Mouse (Mus musculus) heart, adult 9 months (tissue): Measurements from ENCODE around the gene Slc38a10.

ENCODE experiments used
- DNase-seq, 2 experiments: peaks; one replicate each; pipeline ENCODE4 v3.0.0; 2022; ENCODE audit warnings: low spot score in 2 of 2

Gene Slc38a10

GRCm38 (mm10) chr11:120103431-120103997 lies 47.6 kb downstream of the Slc38a10 start:
- no peak for DNase-seq

GRCm38 (mm10) chr11:120101036-120101435 lies 50.1 kb downstream of the Slc38a10 start:
- peak; percentile 44 to 58 for DNase-seq

- DNase-seq = peak; percentile 100
These were observed 52.3 kb downstream of the Slc38a10 start, which contains the start of the genes Tepsin and Ndufaf8 for GRCm38 (mm10) chr11:120098588-120099511. Tepsin (minus strand) TSS chr11:120098731. Ndufaf8 (plus strand) TSS chr11:120098928.

GRCm38 (mm10) chr11:120092817-120093591 lies 58.1 kb downstream of the Slc38a10 start:
- DNase-seq = no peak

GRCm38 (mm10) chr11:120090661-120091060 lies 60.5 kb downstream of the Slc38a10 start:
- DNase-seq = no peak

- DNase-seq = peak; percentile 98 to 99
These were observed 64.4 kb downstream of the Slc38a10 start, which contains the start of gene Cep131 for GRCm38 (mm10) chr11:120086702-120087152. Cep131 (minus strand) TSS chr11:120086827.

GRCm38 (mm10) chr11:120085891-120086627 lies 65.1 kb downstream of the Slc38a10 start:
- DNase-seq = peak in 1 of 2 experiments; percentile 49

GRCm38 (mm10) chr11:120080282-120080681 lies 70.9 kb downstream of the Slc38a10 start:
- no peak for DNase-seq

GRCm38 (mm10) chr11:120076191-120076590 lies 75.0 kb downstream of the Slc38a10 start:
- no peak for DNase-seq

- no peak for DNase-seq
These were observed 78.0 kb downstream of the Slc38a10 start for GRCm38 (mm10) chr11:120072986-120073647.

- DNase-seq = no peak
These were observed 79.3 kb downstream of the Slc38a10 start for GRCm38 (mm10) chr11:120071731-120072320.

- DNase-seq = no peak
These were observed 80.1 kb downstream of the Slc38a10 start for GRCm38 (mm10) chr11:120071065-120071464.

- DNase-seq = no peak
These were observed 80.7 kb downstream of the Slc38a10 start for GRCm38 (mm10) chr11:120070286-120070930.

- no peak for DNase-seq
These were observed 81.9 kb downstream of the Slc38a10 start for GRCm38 (mm10) chr11:120069261-120069660.

GRCm38 (mm10) chr11:120067834-120068233 lies 83.3 kb downstream of the Slc38a10 start:
- DNase-seq = no peak

- DNase-seq = peak; percentile 20 to 22
These were observed 85.9 kb downstream of the Slc38a10 start for GRCm38 (mm10) chr11:120065291-120065690.

GRCm38 (mm10) chr11:120064668-120065040 lies 86.5 kb downstream of the Slc38a10 start:
- no peak for DNase-seq

GRCm38 (mm10) chr11:120064006-120064667 lies 87.0 kb downstream of the Slc38a10 start:
- DNase-seq = no peak

- DNase-seq = no peak
These were observed 87.8 kb downstream of the Slc38a10 start for GRCm38 (mm10) chr11:120063326-120063725.
